Mouse (Mus musculus) lung, postnatal 0 days (tissue): ENCODE data around the gene Prkg1. TPM values are rescaled to one million over a fixed set of nuclear protein-coding genes. Genes with fewer than 3 reads are reported as not detected.
A peak's percentile ranks its signal among the peaks of the same experiment; 100 is the strongest.

ENCODE experiments used
- ATAC-seq: fragments of 200-750 bp; cut with Nextera tagmentation; 2 replicates; pipeline ENCODE4 v1.8.0; 2017; ENCODE audit warnings: moderate library complexity
- DNase-seq: peaks from one replicate; pipeline ENCODE4 v3.0.0-alpha.2; 2016; ENCODE audit warnings: low spot score
- H3K27ac ChIP-seq: fragments of 300-500 bp; sonication (generic); 2 replicates; pipeline ENCODE4 v1.5.1; 2014; ENCODE audit warnings: antibody characterized with exemption, mild to moderate bottlenecking, low read length, mixed read lengths
- H3K27me3 ChIP-seq: fragments of 300-500 bp; sonication (generic); replicated peaks from 2 replicates; pipeline ENCODE4 v1.6.1; 2014; ENCODE audit warnings: low read length, mixed read lengths; ENCODE audit not compliant: insufficient read depth
- H3K36me3 ChIP-seq: fragments of 300-500 bp; sonication (generic); 2 replicates; pipeline ENCODE4 v1.6.1; 2014; ENCODE audit warnings: low read length, mixed read lengths; ENCODE audit not compliant: insufficient read depth
- H3K4me1 ChIP-seq: fragments of 300-500 bp; sonication (generic); 2 replicates; pipeline ENCODE4 v1.6.1; 2014; ENCODE audit warnings: antibody characterized with exemption, low read depth, low read length, mixed read lengths; ENCODE audit not compliant: insufficient read depth
- H3K4me2 ChIP-seq: fragments of 300-500 bp; sonication (generic); replicated peaks from 2 replicates; pipeline ENCODE4 v1.6.1; 2014; ENCODE audit warnings: low read depth, mild to moderate bottlenecking, low read length, moderate library complexity, mixed read lengths
- H3K4me3 ChIP-seq: fragments of 300-500 bp; sonication (generic); 2 replicates; pipeline ENCODE4 v1.5.1; 2014; ENCODE audit warnings: low read depth, low read length
- H3K9ac ChIP-seq: fragments of 300-500 bp; sonication (generic); replicated peaks from 2 replicates; pipeline ENCODE4 v1.6.1; 2014; ENCODE audit warnings: low read depth, mild to moderate bottlenecking
- H3K9me3 ChIP-seq: fragments of 300-500 bp; sonication (generic); 2 replicates; pipeline ENCODE4 v1.6.1; 2016; ENCODE audit warnings: low read length, mixed read lengths
- CTCF ChIP-seq: IDR thresholded peaks from 2 replicates; pipeline ENCODE4 v1.5.1; 2016; ENCODE audit warnings: antibody characterized with exemption, mild to moderate bottlenecking
- EP300 ChIP-seq: IDR thresholded peaks from 2 replicates; pipeline ENCODE4 v1.6.1; 2016; ENCODE audit warnings: antibody characterized with exemption, mild to moderate bottlenecking, control low read depth
- WGBS: fragments of 180-500 bp; shearing (Covaris S2); extraction: QIAGEN DNeasy Blood & Tissue Kit; methylation state at CpG from one replicate; pipeline ENCODE4 v1.1.7; 2014; 5-methylcytosine and 5-hydroxymethylcytosine counted together
- polyA plus RNA-seq: library from polyadenylated mRNA; unstranded; fragments of >200 nt; fragmentation: Nextera tagmentation; extraction: Ambion mirVana; gene quantifications from 2 replicates; pipeline ENCODE4 v1.2.1, GENCODE M21; 2015

The Prkg1 gene
- polyA plus RNA-seq, 1 experiment from 2014 or later, result 4.8 TPM

GRCm38 (mm10) chr19:31442311-31442710 is 322.5 kb downstream of the Prkg1 start:
- WGBS, result 80% methylated on average over 3 of the region's 3 CpGs
- no peak for TF ChIP-seq CTCF
- no peak for TF ChIP-seq EP300

GRCm38 (mm10) chr19:31433446-31433845 is 331.4 kb downstream of the Prkg1 start:
- H3K36me3 ChIP-seq, result no peaks in the 10 kb centered on the region
- no peak for ATAC-seq
- DNase-seq, result no peak
- no peak overlapping the region for H3K4me3 ChIP-seq
- no peaks in the 10 kb centered on the region for H3K9me3 ChIP-seq
- no peaks in the 10 kb centered on the region for H3K27me3 ChIP-seq
- no peak overlapping the region for H3K27ac ChIP-seq
- H3K4me1 ChIP-seq, result no peaks in the 10 kb centered on the region
- no peak overlapping the region for H3K4me2 ChIP-seq
- no peak overlapping the region for H3K9ac ChIP-seq
- TF ChIP-seq EP300, result no peak
- WGBS, result 80% methylated on average over 1 of the region's 1 CpGs

More at GRCm38 (mm10) chr19:31442311-31442710, 322.5 kb downstream of the Prkg1 start:
- DNase-seq, result no peak
- no peak overlapping the region for H3K4me3 ChIP-seq
- H3K27me3 ChIP-seq, result no peaks in the 10 kb centered on the region
- ATAC-seq, result no peak
- H3K9me3 ChIP-seq, result no peaks in the 10 kb centered on the region
- no peaks in the 10 kb centered on the region for H3K36me3 ChIP-seq
- H3K27ac ChIP-seq, result no peak overlapping the region
- H3K4me1 ChIP-seq, result no peaks in the 10 kb centered on the region
- no peak overlapping the region for H3K4me2 ChIP-seq
- H3K9ac ChIP-seq, result no peak overlapping the region

DNA sequence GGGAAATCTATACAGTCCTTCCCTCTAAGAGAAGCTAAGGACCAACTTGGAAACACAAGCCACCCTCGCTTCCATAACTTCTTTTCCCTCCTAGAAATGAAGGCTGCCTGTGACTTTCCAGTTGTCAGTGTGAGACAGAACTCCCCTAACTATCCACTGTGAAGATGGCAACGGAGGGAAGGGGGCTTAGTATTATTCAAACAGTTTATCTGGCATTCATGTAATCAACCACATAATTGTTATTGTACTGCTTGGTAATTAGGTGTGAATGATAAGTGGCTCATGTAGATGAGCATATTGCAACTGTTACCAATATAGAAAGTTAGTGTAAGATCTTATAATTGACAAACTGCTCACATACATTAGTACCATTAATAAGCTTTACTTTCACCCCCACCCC is 333.4 kb downstream of the Prkg1 start:
- Histone ChIP-seq H3K4me3 (no peak overlapping the region), H3K27ac (no peak overlapping the region), H3K27me3 (no peaks in the 10 kb centered on the region), H3K36me3 (no peaks in the 10 kb centered on the region), H3K9me3 (no peaks in the 10 kb centered on the region), H3K4me2 (no peak overlapping the region), H3K4me1 (no peaks in the 10 kb centered on the region), H3K9ac (no peak overlapping the region)
- DNase-seq, result peak; percentile 7
- 54% methylated on average over 2 of the region's 2 CpGs for WGBS
- TF ChIP-seq EP300, result no peak
- no peak for TF ChIP-seq CTCF
- no peak for ATAC-seq

DNA sequence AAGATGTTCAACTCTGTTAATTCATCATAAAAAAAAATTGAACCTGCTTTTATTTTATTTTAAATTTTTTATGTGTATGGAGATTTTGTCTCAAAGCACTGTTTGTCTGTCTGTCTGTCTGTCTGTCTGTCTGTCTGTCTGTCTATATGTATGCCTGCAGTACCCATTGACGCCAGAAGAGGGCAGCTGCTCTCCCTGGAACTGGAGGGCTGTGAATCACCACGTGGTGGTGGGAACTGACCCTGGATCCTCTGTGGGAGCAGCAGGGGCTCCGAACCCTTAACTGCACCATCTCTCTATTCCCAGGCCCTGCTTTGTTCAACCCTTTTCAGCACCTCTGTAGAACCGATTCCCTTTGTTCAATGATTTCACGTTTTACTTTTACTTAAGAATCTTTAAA is 338.7 kb downstream of the Prkg1 start:
- TF ChIP-seq EP300 (no peak), CTCF (peak; percentile 58)
- H3K4me3 ChIP-seq, result no peak overlapping the region
- no peak overlapping the region for H3K9ac ChIP-seq
- H3K27ac ChIP-seq, result no peak overlapping the region
- H3K4me1 ChIP-seq, result no peaks in the 10 kb centered on the region
- H3K36me3 ChIP-seq, result no peaks in the 10 kb centered on the region
- DNase-seq, result no peak
- H3K9me3 ChIP-seq, result no peaks in the 10 kb centered on the region
- 76% methylated on average over 5 of the region's 5 CpGs for WGBS
- no peak overlapping the region for H3K4me2 ChIP-seq
- H3K27me3 ChIP-seq, result no peaks in the 10 kb centered on the region
- ATAC-seq, result no peak

DNA sequence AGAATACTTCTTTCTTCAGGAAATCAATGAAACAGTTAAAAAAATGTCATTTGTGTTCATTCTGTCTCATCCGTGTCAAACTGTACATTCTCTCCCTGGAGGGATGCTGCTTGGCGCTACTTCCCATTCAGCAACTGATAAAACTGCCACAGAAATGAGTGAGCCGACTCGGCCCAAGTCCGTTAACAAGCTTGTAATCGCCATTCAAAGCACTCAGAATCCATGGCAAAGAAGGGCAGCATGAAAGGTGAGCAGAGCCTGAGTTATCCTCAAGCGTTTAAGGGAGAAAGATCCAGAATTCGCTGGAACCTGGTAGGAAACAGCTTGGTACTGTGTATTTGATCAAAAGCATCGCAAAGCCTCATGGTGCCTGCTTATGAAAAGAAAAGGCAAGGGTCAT is 339.6 kb downstream of the Prkg1 start:
- no peaks in the 10 kb centered on the region for H3K36me3 ChIP-seq
- H3K4me3 ChIP-seq, result no peak overlapping the region
- no peaks in the 10 kb centered on the region for H3K4me1 ChIP-seq
- H3K9me3 ChIP-seq, result no peaks in the 10 kb centered on the region
- H3K4me2 ChIP-seq, result no peak overlapping the region
- WGBS, result 72% methylated on average over 9 of the region's 9 CpGs
- H3K9ac ChIP-seq, result no peak overlapping the region
- DNase-seq (no peak), ATAC-seq (no peak)
- no peaks in the 10 kb centered on the region for H3K27me3 ChIP-seq
- TF ChIP-seq EP300 (no peak), CTCF (no peak)
- H3K27ac ChIP-seq, result no peak overlapping the region

- H3K27me3 ChIP-seq, result no peaks in the 10 kb centered on the region
- H3K9ac ChIP-seq, result no peak overlapping the region
- H3K9me3 ChIP-seq, result no peaks in the 10 kb centered on the region
- no peaks in the 10 kb centered on the region for H3K36me3 ChIP-seq
- WGBS, result 62% methylated on average over 5 of the region's 5 CpGs
- ATAC-seq (no peak), DNase-seq (no peak)
- no peak overlapping the region for H3K4me3 ChIP-seq
- TF ChIP-seq CTCF (no peak), EP300 (no peak)
- no peaks in the 10 kb centered on the region for H3K4me1 ChIP-seq
- no peak overlapping the region for H3K4me2 ChIP-seq
- no peak overlapping the region for H3K27ac ChIP-seq
Measured at GRCm38 (mm10) chr19:31424319-31424718, 340.5 kb downstream of the Prkg1 start.

DNA sequence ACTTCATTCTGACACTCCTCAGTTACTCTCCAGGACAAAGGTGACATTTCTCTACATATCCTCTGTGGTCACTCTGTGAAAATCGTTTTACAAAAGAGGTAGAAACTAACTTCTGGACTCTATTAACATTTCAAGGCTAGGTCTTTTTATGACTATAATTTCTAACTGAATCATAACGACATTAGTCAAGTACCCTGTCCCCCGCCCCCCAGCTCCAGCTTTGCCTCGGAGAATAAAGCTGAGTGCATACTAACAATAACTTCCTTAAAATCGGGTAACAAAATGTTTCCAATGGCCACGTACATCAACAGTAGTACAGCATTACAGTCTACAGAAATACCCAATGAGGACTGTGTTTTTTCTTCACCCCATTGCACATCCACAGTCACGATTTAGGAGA is 351.3 kb downstream of the Prkg1 start:
- DNase-seq (no peak), ATAC-seq (no peak)
- H3K4me3 ChIP-seq, result no peak overlapping the region
- no peaks in the 10 kb centered on the region for H3K4me1 ChIP-seq
- no peaks in the 10 kb centered on the region for H3K36me3 ChIP-seq
- no peak overlapping the region for H3K27ac ChIP-seq
- TF ChIP-seq EP300, result no peak
- TF ChIP-seq CTCF, result no peak
- WGBS, result 73% methylated on average over 7 of the region's 7 CpGs
- H3K4me2 ChIP-seq, result no peak overlapping the region
- no peaks in the 10 kb centered on the region for H3K9me3 ChIP-seq
- no peaks in the 10 kb centered on the region for H3K27me3 ChIP-seq
- no peak overlapping the region for H3K9ac ChIP-seq
